Mouse (Mus musculus): ENCODE results near the gene Pigu. TPM values are rescaled to one million over a fixed set of nuclear protein-coding genes. Genes with fewer than 3 reads are reported as not detected.
A peak's percentile ranks its signal among the peaks of the same experiment; 100 is the strongest.

Pigu gene
- total RNA-seq, 2 experiments from 2014 or later = 36.1 to 38.3 TPM

DNA sequence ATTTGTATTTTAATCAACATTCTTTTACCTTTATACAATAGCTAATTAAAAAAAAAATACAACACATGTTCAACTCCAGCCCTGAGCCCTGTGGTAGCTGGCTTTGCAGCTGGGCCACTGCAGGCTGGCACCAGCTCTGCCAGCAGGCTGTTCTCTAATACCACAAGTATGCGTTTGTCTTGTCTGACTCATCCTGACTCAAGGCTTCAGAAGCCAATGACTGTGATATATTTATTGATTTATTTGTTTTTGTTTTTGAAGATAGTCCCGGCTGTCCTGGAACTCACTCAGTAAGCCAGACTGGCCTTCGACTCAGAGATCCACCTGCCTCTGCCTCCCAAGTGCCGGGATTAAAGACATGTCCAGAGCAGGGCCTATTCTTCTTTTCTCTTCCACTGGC, 63.3 kb downstream of the Pigu start:
- intact Hi-C loops (cut with DNase I) = no loop called here
- DNase-seq = no peak

- intact Hi-C loops (cut with DNase I) = no loop called here
- DNase-seq = peak; percentile 62 to 75
Observed at GRCm38 (mm10) chr2:155293382-155293781, 63.8 kb downstream of the Pigu start.

DNA sequence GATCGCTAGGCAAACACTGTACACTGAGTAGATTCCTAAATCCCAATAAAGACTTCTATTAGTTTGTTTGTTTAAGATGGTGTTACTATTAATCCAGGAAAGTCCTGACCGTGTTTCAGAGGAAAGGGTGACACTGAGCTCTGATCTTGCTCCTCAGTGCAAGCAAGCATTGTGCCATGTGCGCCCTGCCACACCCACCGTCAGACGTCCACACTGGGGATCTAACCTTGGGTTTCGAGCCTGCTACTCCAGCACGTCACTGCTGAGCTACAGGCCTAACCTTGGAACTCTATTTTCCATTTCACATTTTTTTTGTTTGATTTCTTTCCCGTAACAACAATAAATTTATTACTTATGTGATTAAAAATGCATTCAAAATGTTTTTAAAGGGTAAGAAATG, 67.2 kb downstream of the Pigu start:
- intact Hi-C loops (cut with DNase I) = no loop called here
- no peak for DNase-seq

GRCm38 (mm10) chr2:155287456-155288250, 69.6 kb downstream of the Pigu start:
- peak; percentile 57 to 74 for DNase-seq
- intact Hi-C loops (cut with DNase I) = no loop called here

- intact Hi-C loops (cut with DNase I) = no loop called here
- DNase-seq = no peak
Observed at GRCm38 (mm10) chr2:155285744-155286143, 71.5 kb downstream of the Pigu start.

DNA sequence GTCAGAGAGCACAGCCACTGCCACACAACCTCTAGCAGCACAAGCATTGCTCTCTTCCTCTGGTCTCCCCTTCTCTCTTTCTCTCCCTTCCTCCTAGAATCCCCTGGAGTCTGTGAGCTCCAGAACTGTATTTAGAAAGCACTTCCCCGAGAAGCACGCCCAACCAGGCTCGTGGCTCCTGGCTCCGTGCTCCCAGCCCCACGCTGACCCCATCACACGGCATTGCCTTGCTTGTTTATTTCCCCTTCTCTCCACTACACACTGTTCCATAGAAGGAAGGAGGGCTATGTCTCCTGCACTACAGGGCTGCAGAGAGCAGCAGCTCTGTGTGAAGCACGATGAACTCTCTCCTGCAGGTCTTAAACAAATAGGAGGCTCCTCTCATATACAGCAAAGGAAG, 72.6 kb downstream of the Pigu start:
- DNase-seq = peak; percentile 57 to 65
- intact Hi-C loops (cut with DNase I) = no loop called here

DNA sequence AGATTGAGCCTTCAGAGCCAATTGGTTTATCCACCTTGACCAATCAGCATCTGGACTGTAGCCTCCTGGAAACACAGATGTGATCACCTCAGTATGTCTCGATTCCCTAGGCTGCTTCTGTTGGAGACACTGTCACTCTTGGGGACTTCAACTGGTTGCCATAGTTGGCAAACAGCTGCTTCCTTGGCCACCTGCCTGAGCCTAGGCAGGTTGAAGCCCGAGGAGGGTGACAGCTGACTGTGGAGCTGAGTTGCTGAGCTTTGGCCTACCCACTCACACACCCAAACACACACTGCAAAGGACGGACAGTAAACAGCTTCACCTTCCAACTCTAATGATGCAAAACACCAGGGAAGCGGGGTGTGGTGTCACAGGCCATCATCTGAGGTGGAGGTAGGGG, 73.4 kb downstream of the Pigu start:
- peak; percentile 73 to 77 for DNase-seq

DNA sequence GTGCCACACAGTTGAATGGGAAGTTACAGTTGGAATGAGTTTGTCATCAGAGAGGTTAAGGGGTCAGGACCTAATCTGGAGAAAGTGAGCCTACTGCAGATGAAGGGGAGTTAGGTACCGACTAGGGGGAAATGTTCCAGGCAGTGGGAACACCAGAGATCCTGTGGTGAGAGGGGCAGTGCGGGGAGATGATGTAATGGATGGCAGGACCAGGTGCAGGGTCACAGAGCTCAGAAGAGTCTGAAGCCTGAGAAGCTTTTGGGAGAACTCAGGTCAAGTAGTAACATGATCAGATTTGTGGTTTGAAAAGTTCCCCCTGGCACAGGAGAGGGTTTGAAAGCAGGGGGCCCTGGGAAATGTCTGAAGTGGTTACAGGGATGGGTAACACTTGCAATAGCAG, 77.1 kb downstream of the Pigu start:
- intact Hi-C loops (cut with DNase I) = no loop called here
- no peak for DNase-seq

More for the DNA sequence above, 73.4 kb downstream of the Pigu start:
- intact Hi-C loops (cut with DNase I) = no loop called here

- intact Hi-C loops (cut with DNase I) = loop anchor here (5.0 kb wide), 1 partner anchor 103 kb away; the partner anchor contains the start of gene Trp53inp2
Observed at GRCm38 (mm10) chr2:155279163-155279562, 78.1 kb downstream of the Pigu start.

GRCm38 (mm10) chr2:155278361-155278760, 78.9 kb downstream of the Pigu start:
- DNase-seq = peak; percentile 80 to 85
- intact Hi-C loops (cut with DNase I) = loop anchor here (5.0 kb wide), 1 partner anchor 104 kb away; the partner anchor contains the start of gene Trp53inp2

More at GRCm38 (mm10) chr2:155279163-155279562, 78.1 kb downstream of the Pigu start:
- no peak for DNase-seq

GRCm38 (mm10) chr2:155277721-155278120, 79.5 kb downstream of the Pigu start:
- DNase-seq = no peak
- intact Hi-C loops (cut with DNase I) = loop anchor here (5.0 kb wide), 1 partner anchor 105 kb away; the partner anchor contains the start of gene Trp53inp2

DNA sequence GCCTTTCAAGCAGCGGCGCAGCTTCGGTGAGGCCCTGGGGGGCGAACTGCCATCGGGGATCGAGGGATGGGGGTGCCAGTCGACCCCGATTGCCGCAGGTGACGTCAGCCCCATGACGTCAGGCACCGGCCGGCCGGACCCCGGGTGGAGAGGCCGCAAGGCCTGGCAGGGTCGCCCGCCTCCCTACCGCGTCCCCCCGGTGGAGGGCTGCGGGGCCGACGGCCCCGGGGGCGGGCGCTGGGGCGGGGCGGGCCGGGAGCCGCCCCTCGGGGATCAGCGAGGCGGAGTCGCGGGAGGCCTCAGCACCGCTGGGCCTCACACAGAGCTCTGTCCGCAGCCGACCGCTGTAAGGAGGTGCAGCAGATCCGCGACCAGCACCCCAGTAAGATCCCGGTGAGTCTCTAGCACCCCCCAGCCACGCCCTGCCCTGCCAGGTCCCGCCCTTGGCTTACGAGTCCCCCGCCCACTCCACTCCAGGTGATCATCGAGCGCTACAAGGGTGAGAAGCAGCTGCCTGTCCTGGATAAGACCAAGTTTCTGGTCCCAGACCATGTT, 80.5 kb downstream of the Pigu start:
- intact Hi-C loops (cut with DNase I) = loop anchor here (5.0 kb wide), 1 partner anchor 106 kb away; the partner anchor contains the start of gene Trp53inp2

DNA sequence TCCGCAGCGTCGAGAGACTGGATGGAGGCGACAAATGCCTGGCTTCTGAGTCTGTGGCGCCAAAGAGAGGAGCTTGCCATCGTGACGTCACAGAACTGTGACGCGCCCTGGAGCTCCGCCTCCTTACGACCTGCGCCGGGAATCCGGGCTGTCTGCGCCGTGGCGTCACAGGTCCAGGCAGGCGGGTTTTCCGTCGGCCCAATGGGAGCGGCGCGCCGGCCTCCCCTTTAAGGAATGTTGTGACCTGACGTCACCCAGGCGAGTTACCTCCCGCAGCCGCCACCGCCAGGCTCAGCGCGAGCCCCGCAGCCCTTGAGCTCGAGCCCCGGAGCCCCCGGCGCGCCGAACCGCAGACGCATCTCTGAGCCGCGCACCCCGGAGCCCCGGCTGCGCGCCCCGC, 81.0 kb downstream of the Pigu start, which contains the start of gene Map1lc3a:
Map1lc3a (plus strand) TSS at position 103 of the 400 bp plus-strand sequence.
- peak; percentile 98 for DNase-seq
- intact Hi-C loops (cut with DNase I) = loop anchor here (5.0 kb wide), 1 partner anchor 106 kb away; the partner anchor contains the start of gene Trp53inp2

More for the DNA sequence above, 80.5 kb downstream of the Pigu start:
- DNase-seq = peak in 1 of 2 experiments; percentile 79

DNA sequence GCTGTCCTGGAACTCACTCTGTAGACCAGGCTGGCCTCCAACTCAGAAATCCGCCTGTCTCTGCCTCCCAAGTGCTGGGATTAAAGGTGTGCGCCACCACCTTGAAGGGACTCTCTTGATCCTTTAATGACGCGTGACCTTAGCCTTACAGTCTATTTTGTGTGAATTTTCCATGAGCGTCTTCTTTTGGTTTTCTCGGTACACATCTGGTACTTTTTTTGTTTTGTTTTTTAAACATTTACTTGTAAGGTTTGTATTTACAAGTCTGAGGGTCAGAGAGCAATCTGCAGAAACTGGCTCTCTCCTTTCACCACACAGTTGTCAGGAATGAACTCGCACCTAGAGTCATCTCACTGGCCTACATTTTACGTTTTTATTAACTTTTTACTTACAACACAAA, 83.6 kb downstream of the Pigu start:
- DNase-seq = no peak

GRCm38 (mm10) chr2:155272396-155273170, 84.6 kb downstream of the Pigu start:
- no peak for DNase-seq
- intact Hi-C loops (cut with DNase I) = no loop called here

More for the DNA sequence above, 83.6 kb downstream of the Pigu start:
- intact Hi-C loops (cut with DNase I) = no loop called here

DNA sequence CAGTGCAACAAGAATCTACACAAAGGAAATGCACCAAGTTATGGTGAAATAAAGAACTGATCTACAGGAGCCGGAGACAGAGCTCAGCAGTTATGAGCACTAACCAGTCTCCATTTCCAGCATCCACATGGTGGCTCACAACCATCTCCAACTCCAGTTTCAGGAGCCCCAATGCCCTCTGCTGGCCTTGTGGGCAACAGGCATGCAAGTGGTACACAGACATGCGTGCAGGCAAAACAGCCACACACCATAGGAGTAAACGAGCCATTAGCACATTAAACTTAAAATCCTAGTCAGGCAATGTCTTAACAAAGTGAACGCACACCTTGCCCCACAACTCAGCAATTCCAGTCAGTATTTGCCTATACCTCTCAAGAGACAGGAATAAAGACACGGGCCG, 85.3 kb downstream of the Pigu start:
- no peak for DNase-seq
- intact Hi-C loops (cut with DNase I) = no loop called here

DNA sequence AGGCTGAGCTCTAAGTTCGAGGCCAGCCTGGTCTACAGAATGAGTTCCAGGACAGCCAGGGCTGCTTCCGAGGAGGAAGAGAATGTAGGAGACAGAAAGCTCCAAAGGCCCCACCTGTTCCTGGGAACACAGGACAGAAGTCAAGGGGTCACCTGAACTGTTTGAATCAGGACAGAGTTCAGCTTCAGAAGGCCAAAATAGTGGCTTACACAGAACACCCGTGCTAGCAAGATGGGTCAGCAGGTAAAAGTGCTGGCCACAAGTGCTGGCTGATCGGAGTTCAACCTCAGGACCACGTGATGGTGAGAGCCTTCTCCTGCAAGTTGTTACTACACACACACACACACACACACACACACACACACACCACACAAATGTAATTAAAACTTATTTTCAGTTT, 90.3 kb downstream of the Pigu start:
- DNase-seq = no peak
- intact Hi-C loops (cut with DNase I) = no loop called here

GRCm38 (mm10) chr2:155265526-155265925, 91.7 kb downstream of the Pigu start:
- intact Hi-C loops (cut with DNase I) = no loop called here
- DNase-seq = no peak

DNA sequence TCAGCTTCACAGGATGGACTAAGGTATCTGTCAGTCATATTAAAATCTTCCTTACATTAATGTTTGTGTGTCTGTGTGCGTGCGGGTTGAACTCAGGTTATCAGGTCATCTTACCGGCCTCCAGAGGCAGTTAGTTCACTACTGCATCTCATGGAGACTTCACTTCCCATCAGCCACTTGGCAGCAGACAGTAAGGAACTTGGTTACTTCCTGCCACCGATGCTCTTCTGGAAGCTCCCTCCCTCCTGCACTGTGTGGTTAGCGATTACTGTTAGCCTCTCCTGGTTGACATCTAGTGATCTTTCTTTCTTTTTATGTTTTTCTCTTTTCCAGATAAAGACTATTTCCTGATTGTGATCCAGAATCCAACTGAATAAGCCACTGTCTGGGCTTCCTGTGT, 107.6 kb downstream of the Pigu start:
- intact Hi-C loops (cut with DNase I) = no loop called here
- DNase-seq = no peak

GRCm38 (mm10) chr2:155248718-155249117, 108.5 kb downstream of the Pigu start:
- intact Hi-C loops (cut with DNase I) = no loop called here
- DNase-seq = no peak

GRCm38 (mm10) chr2:155248206-155248605, 109.0 kb downstream of the Pigu start:
- DNase-seq = no peak
- intact Hi-C loops (cut with DNase I) = no loop called here
